Mouse (Mus musculus): Measurements from ENCODE around the gene Aacs.

DNA sequence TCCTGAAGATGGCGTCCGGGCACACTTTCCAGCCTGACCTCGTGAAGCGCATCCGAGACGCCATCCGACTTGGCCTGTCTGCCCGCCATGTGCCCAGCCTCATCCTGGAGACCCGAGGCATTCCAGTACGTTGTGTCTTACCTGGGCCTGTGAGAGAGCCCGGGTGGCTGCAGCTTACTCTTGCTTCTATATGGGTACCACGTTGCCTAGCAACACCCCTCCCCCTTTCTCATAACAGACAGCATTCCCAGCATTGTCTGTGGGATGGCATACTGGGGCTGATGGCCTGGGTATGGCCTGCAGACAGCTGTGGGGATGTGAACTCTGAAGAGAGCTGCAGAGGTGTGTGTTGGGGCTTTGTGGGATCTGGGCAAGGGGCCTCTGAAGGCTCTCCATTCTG lies 39.4 kb downstream of the Aacs start:
- TF ChIP-seq POLR2A (IDR thresholded peaks at IDR 0.05; ENCODE audit: control insufficient read depth, extremely low read depth, insufficient read depth, low read length, poor library complexity) (no peak), CTCF (IDR thresholded peaks at IDR 0.05; ENCODE audit: borderline replicate concordance, control insufficient read depth, extremely low read depth, insufficient read depth, low read length, poor library complexity) (no peak)
